Mouse (Mus musculus): ENCODE data around the gene Zbp1.

DNA sequence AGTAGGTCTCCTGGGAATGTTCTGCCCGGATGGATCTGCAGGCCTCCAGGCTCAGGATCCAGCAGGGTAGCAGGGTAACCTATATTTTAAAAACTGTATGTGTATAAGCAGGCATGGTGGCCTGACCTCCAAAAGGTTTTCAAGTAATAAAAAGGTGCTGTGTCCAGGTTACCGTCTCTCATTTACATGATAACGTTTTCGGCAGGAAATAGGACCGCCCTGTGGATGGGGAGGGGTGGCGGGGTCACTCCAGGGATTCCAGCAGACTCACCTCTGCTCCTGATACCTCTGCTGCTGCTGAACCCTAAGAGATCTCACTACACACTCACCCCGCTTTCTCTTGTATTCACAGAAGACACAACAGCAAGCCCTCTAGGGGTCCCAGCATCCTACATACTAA lies 7.2 kb upstream of the Zbp1 start:
- TF ChIP-seq MAX (IDR thresholded peaks at IDR 0.05), result no peak
- TF ChIP-seq CTCF (IDR thresholded peaks at IDR 0.05; ENCODE audit: control insufficient read depth, insufficient read depth, insufficient read length), result no peak
- no peak for TF ChIP-seq USF1 (IDR thresholded peaks at IDR 0.05; ENCODE audit: low read depth)
- TF ChIP-seq MYOG (IDR thresholded peaks at IDR 0.05; ENCODE audit: control insufficient read depth, extremely low read depth, insufficient read length), result no peak

Measured in C2C12 (cell line).